Mouse (Mus musculus) embryonic facial prominence, embryonic 11.5 days (tissue): ENCODE data around the gene Cmtm6. TPM values are rescaled to one million over a fixed set of nuclear protein-coding genes. Genes with fewer than 3 reads are reported as not detected.
"Not testable (repeated sequence)": the region's sequence is repeated elsewhere in the genome, so short reads cannot be mapped to it uniquely, and the experiment has no call there.

Source experiments
- ATAC-seq: fragments of 200-750 bp; cut with Nextera tagmentation; replicated peaks from 2 replicates; pipeline ENCODE4 v1.8.0; 2017; ENCODE audit warnings: low read depth; ENCODE audit not compliant: insufficient number of reproducible peaks, low FRiP score, low TSS enrichment
- DNase-seq: peaks from one replicate; pipeline ENCODE4 v3.0.0-alpha.2; 2015; ENCODE audit warnings: low spot score
- H3K27ac ChIP-seq: fragments of 300-500 bp; sonication (generic); replicated peaks from 2 replicates; pipeline ENCODE4 v1.5.1; 2014; ENCODE audit warnings: mild to moderate bottlenecking, low read depth, low read length, control low read depth
- H3K27me3 ChIP-seq: fragments of 300-500 bp; sonication (generic); 2 replicates; pipeline ENCODE4 v1.6.1; 2014; ENCODE audit warnings: mild to moderate bottlenecking, low read length, moderate library complexity, mixed read lengths; ENCODE audit not compliant: control insufficient read depth, insufficient read depth
- H3K36me3 ChIP-seq: fragments of 300-500 bp; sonication (generic); replicated peaks from 2 replicates; pipeline ENCODE4 v1.6.1; 2014; ENCODE audit warnings: low read depth, mild to moderate bottlenecking, low read length, moderate library complexity, mixed read lengths; ENCODE audit not compliant: control insufficient read depth, insufficient read depth
- H3K4me1 ChIP-seq: fragments of 300-500 bp; sonication (generic); 2 replicates; pipeline ENCODE4 v1.6.1; 2014; ENCODE audit warnings: low read length, mixed read lengths; ENCODE audit not compliant: control insufficient read depth, insufficient read depth
- H3K4me2 ChIP-seq: fragments of 300-500 bp; sonication (generic); 2 replicates; pipeline ENCODE4 v1.6.1; 2014; ENCODE audit warnings: low read depth, mild to moderate bottlenecking, control low read depth, low read length, moderate library complexity
- H3K4me3 ChIP-seq: fragments of 300-500 bp; sonication (generic); 2 replicates; pipeline ENCODE4 v1.5.1; 2014; ENCODE audit warnings: low read depth, low read length, control low read depth
- H3K9ac ChIP-seq: fragments of 300-500 bp; sonication (generic); replicated peaks from 2 replicates; pipeline ENCODE4 v1.6.1; 2014; ENCODE audit warnings: mild to moderate bottlenecking, control low read depth, low read length
- H3K9me3 ChIP-seq: fragments of 300-500 bp; sonication (generic); replicated peaks from 2 replicates; pipeline ENCODE4 v1.6.1; 2016; ENCODE audit warnings: mild to moderate bottlenecking, low read length, inconsistent platforms, mixed read lengths; ENCODE audit not compliant: control insufficient read depth
- WGBS: fragments of 180-500 bp; shearing (Covaris S2); extraction: QIAGEN DNeasy Blood & Tissue Kit; methylation state at CpG from one replicate; pipeline ENCODE4 v1.1.7; 2014; 5-methylcytosine and 5-hydroxymethylcytosine counted together
- polyA plus RNA-seq: library from polyadenylated mRNA; unstranded; fragments of >200 nt; fragmentation: Nextera tagmentation; extraction: Ambion mirVana; gene quantifications from 2 replicates; pipeline ENCODE4 v1.2.1, GENCODE M21; 2014

Cmtm6 gene
- polyA plus RNA-seq, 1 experiment from 2014 or later: 30.0 TPM

DNA sequence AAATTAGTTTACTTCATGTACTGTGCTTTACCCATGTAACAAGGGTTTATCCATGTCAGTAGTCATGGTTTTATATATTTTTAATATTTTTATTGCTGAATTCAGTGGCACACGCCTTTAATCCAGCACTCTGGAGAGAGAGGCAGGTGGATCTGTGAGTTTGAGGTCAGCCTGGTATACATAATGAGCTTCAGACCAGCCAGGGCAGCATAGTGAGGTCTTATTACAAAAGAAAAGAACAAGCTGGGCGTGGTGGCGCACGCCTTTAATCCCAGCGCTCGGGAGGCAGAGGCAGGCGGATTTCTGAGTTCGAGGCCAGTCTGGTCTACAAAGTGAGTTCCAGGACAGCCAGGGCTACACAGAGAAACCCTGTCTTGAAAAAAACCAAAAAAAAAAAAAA lies 35.3 kb upstream of the Cmtm6 start:
- 97% methylated on average over 8 of the region's 8 CpGs for WGBS
- not testable (repeated sequence) for H3K9ac ChIP-seq, H3K4me1 ChIP-seq, H3K27ac ChIP-seq, H3K36me3 ChIP-seq, H3K27me3 ChIP-seq, H3K9me3 ChIP-seq, H3K4me3 ChIP-seq, DNase-seq, H3K4me2 ChIP-seq, ATAC-seq

DNA sequence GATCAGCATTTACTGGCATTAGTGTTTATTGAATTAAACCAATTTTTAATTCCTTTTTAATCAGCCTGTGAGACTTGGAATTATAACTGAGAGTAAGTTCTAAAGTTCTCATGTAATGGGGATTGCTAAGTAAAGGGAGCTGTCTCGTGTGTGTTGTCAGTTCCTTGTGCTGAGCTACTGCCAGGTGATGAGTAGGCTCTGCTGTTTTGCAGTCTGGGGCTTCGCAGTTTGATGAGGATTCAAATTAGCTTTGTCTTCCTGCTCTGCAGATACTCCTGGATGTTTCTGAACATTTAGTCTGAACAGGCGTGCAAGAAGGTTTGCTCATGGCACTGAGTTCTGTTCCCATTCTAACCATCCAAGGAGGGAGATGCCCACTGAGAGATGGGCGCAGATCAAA lies 33.8 kb upstream of the Cmtm6 start:
- Histone ChIP-seq H3K9me3 (no peaks in the 10 kb centered on the region), H3K4me1 (no peaks in the 10 kb centered on the region), H3K36me3 (peaks cover 5% of the 10 kb centered on the region), H3K4me3 (no peak overlapping the region), H3K27me3 (no peaks in the 10 kb centered on the region), H3K4me2 (no peak overlapping the region), H3K27ac (no peak overlapping the region), H3K9ac (no peak overlapping the region)
- 92% methylated on average over 4 of the region's 4 CpGs for WGBS
- DNase-seq (no peak), ATAC-seq (no peak)

DNA sequence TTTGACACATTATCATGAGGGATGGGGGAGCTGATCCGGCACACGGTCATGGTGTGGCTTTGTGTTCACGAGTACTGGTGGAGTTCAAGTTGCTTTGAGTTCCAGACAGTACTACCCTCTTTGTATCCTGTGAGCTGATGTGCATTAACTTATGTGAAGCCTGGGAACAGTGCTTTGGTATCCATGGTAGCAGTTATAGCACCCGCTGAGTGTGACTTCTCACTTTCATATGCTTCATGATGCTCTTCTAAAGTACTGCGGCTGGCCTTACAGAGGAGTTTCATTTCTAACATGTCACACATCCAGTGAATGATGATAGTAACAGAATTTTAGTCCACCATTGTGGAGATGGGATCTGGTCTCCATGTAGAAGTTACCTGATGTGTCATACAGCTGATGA lies 33.0 kb upstream of the Cmtm6 start:
- Histone ChIP-seq H3K9ac (no peak overlapping the region), H3K27me3 (no peaks in the 10 kb centered on the region), H3K36me3 (peaks cover under 1% of the 10 kb centered on the region; the same call in 1 of the 2 replicates), H3K27ac (no peak overlapping the region), H3K9me3 (no peaks in the 10 kb centered on the region), H3K4me1 (no peaks in the 10 kb centered on the region), H3K4me3 (no peak overlapping the region), H3K4me2 (no peak overlapping the region)
- no peak; the same call in 1 of the 2 replicates for ATAC-seq
- 90% methylated on average over 5 of the region's 5 CpGs for WGBS
- no peak for DNase-seq

DNA sequence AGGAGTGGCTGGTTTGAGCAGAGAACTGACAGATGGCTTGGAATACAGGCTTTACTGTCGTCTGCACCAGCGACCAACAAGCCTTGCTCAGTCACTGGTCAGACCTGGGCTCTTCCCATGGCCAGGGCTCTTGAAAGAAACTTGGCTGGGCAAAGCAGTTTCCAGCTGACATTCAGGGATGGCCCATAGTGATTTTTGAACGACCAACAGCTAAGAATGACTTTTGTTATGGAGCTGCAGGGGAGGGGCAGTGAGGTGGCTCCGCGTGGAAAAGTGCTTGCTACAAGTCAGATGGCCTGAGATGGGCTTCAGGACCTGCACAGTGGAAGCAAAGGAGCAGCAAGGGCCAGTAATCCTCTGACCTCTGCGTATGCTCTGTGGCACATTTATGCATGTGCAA lies 31.7 kb upstream of the Cmtm6 start:
- no peaks in the 10 kb centered on the region for H3K27me3 ChIP-seq
- H3K27ac ChIP-seq: no peak overlapping the region
- DNase-seq (no peak), ATAC-seq (no peak)
- no peak overlapping the region for H3K9ac ChIP-seq
- WGBS: 74% methylated on average over 6 of the region's 6 CpGs
- no peaks in the 10 kb centered on the region; the same call in 1 of the 2 replicates for H3K36me3 ChIP-seq
- no peaks in the 10 kb centered on the region for H3K9me3 ChIP-seq
- H3K4me1 ChIP-seq: no peaks in the 10 kb centered on the region
- H3K4me2 ChIP-seq: no peak overlapping the region
- H3K4me3 ChIP-seq: no peak overlapping the region

DNA sequence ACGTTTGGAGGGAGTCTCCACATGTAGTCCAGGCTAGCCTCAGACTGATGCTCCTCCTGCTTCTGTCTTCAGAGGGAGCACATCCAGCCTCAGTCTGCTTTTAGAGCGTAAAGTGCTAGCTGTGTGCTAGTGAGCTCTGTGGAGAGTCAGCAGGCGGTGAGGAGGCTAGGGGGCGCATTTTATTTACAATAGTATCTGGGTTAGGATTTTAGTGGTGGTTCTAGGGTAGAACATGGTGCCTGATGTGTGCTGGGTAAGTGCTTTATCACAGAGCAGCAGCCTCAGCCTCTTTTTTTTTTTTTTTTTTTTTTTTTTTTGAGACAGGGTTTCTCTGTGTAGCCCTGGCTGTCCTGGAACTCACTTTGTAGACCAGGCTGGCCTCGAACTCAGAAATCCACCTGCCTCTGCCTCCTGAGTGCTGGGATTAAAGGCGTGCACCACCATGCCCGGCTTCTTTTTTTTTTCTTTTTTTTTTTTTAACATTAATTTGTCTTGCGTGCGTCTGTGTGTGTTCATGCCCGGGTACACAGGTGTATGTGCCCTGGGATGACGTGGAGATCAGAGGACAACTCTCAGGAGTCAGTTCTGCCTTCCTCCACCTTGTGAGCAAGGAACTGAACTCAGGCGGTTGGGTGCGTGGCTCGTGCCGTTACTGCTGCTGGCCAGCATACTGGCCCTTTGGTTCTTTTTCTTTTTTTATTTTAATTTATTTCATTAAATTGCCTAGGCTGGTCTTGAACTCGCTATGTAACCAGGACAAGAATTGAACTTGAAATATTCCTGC lies 30.8 kb upstream of the Cmtm6 start:
- Histone ChIP-seq H3K27ac (no peak overlapping the region), H3K4me1 (no peaks in the 10 kb centered on the region), H3K27me3 (no peaks in the 10 kb centered on the region), H3K9me3 (no peaks in the 10 kb centered on the region), H3K36me3 (no peaks in the 10 kb centered on the region; the same call in 1 of the 2 replicates), H3K9ac (no peak overlapping the region), H3K4me2 (no peak overlapping the region), H3K4me3 (no peak overlapping the region)
- ATAC-seq (no peak), DNase-seq (no peak)
- 90% methylated on average over 14 of the region's 16 CpGs for WGBS

DNA sequence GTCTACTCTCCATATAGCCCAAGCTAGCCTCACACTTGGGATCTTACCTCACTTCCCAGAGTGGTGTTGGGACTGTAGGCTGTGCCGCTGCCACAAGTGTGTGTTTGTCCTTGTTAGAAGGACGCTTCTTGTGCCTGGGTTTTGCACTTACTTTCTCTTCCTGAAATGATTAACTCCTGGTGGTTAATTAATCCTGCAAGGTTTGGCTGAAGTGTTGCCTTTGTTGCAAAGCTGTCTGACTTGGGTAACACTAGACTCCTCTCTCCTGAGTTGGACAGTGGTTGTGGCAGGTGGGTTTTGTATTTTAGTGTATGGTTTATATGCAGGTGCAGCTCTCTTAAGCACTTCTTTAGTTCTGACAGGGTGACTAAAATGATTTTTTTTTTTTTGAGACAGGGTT lies 29.9 kb upstream of the Cmtm6 start:
- ATAC-seq (no peak), DNase-seq (no peak)
- Histone ChIP-seq H3K4me3 (no peak overlapping the region), H3K9ac (no peak overlapping the region), H3K4me1 (no peaks in the 10 kb centered on the region), H3K27ac (no peak overlapping the region), H3K9me3 (no peaks in the 10 kb centered on the region), H3K36me3 (peaks cover 1% of the 10 kb centered on the region), H3K4me2 (no peak overlapping the region), H3K27me3 (no peaks in the 10 kb centered on the region)
- 89% methylated on average over 2 of the region's 2 CpGs for WGBS

DNA sequence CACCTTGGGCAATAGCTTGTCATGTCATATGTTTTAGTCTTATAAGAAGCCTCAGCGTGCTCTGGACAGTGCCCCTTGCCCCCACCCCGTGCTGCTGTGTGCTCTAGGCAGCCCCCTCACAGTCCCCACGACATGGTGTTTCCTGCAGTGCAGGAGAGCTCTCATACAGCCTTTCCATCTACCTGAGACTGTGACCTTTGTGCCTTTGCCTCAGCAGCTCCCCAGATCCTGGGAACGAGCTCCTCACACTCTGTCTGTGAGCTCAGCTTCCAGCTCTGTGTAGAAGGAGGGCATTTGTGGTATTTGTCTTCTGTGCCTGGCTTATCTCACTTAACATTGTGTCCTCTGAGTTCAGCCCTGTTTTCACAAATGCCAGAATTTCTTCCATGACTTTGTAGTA lies 29.0 kb upstream of the Cmtm6 start:
- Histone ChIP-seq H3K27ac (no peak overlapping the region), H3K27me3 (no peaks in the 10 kb centered on the region), H3K4me1 (no peaks in the 10 kb centered on the region), H3K9ac (no peak overlapping the region), H3K4me3 (no peak overlapping the region), H3K9me3 (no peaks in the 10 kb centered on the region), H3K4me2 (no peak overlapping the region), H3K36me3 (peaks cover 2% of the 10 kb centered on the region)
- 87% methylated on average over 4 of the region's 4 CpGs for WGBS
- no peak for ATAC-seq
- no peak for DNase-seq

DNA sequence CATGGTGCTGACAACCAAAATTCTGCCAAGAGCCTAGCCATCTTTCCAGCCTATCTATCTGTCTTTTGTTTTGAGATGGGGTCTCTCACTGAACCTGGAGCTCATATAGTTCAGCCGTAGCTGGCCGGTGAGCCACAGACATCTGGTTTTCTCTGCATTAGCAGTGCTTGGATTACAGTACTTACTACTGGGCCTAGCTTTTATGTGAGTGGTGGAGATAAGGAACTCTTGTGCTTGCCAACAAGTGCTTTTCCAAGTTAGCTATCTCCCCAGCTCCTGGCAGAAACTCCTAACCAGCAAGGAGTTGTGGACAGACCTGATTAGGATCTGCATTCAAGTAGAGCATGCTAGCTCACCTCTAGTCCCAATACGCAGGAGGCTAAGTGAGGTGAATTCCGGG lies 23.1 kb upstream of the Cmtm6 start:
- WGBS: 92% methylated on average over 4 of the region's 4 CpGs
- no peak overlapping the region for H3K4me2 ChIP-seq
- DNase-seq: no peak
- H3K9ac ChIP-seq: no peak overlapping the region
- no peak for ATAC-seq
- no peaks in the 10 kb centered on the region for H3K4me1 ChIP-seq
- H3K9me3 ChIP-seq: no peaks in the 10 kb centered on the region
- H3K36me3 ChIP-seq: peaks cover 2% of the 10 kb centered on the region
- no peak overlapping the region for H3K4me3 ChIP-seq
- no peak overlapping the region for H3K27ac ChIP-seq
- H3K27me3 ChIP-seq: no peaks in the 10 kb centered on the region
